Mouse (Mus musculus) midbrain, embryonic 16.5 days (tissue): ENCODE results near the gene Pde4d. TPM values are rescaled to one million over a fixed set of nuclear protein-coding genes. Genes with fewer than 3 reads are reported as not detected.

Source experiments
- ATAC-seq: fragments of 200-750 bp; cut with Nextera tagmentation; 2 replicates; pipeline ENCODE4 v1.8.0; 2017; ENCODE audit warnings: moderate TSS enrichment
- H3K27ac ChIP-seq: fragments of 300-500 bp; sonication (generic); 2 replicates; pipeline ENCODE4 v1.5.1; 2014; ENCODE audit warnings: mild to moderate bottlenecking, low read length, mixed read lengths
- H3K27me3 ChIP-seq: fragments of 300-500 bp; sonication (generic); 2 replicates; pipeline ENCODE4 v1.6.1; 2014; ENCODE audit warnings: low read depth, low read length, mixed read lengths; ENCODE audit not compliant: control insufficient read depth, insufficient read depth
- H3K36me3 ChIP-seq: fragments of 300-500 bp; sonication (generic); 2 replicates; pipeline ENCODE4 v1.6.1; 2014; ENCODE audit warnings: mild to moderate bottlenecking, low read length, moderate library complexity, mixed read lengths; ENCODE audit not compliant: control insufficient read depth, insufficient read depth
- H3K4me1 ChIP-seq: fragments of 300-500 bp; sonication (generic); 2 replicates; pipeline ENCODE4 v1.6.1; 2014; ENCODE audit warnings: mild to moderate bottlenecking, low read length, mixed read lengths; ENCODE audit not compliant: control insufficient read depth, insufficient read depth
- H3K4me2 ChIP-seq: fragments of 300-500 bp; sonication (generic); 2 replicates; pipeline ENCODE4 v1.6.1; 2014; ENCODE audit warnings: mild to moderate bottlenecking, low read length, mixed read lengths
- H3K4me3 ChIP-seq: fragments of 300-500 bp; sonication (generic); 2 replicates; pipeline ENCODE4 v1.5.1; 2014; ENCODE audit warnings: low read depth, mild to moderate bottlenecking, low read length, moderate library complexity, mixed read lengths
- H3K9ac ChIP-seq: fragments of 300-500 bp; sonication (generic); 2 replicates; pipeline ENCODE4 v1.6.1; 2014; ENCODE audit warnings: low read depth, low read length, mixed read lengths
- H3K9me3 ChIP-seq: fragments of 300-500 bp; sonication (generic); replicated peaks from 2 replicates; pipeline ENCODE4 v1.6.1; 2014; ENCODE audit warnings: mild to moderate bottlenecking, low read length, mixed read lengths; ENCODE audit not compliant: control insufficient read depth, poor library complexity, severe bottlenecking
- WGBS: fragments of 180-500 bp; shearing (Covaris S2); extraction: QIAGEN DNeasy Blood & Tissue Kit; methylation state at CpG from one replicate; pipeline ENCODE4 v1.1.7; 2014; 5-methylcytosine and 5-hydroxymethylcytosine counted together
- polyA plus RNA-seq: library from polyadenylated mRNA; unstranded; fragments of >200 nt; fragmentation: Nextera tagmentation; extraction: Ambion mirVana; gene quantifications from 2 replicates; pipeline ENCODE4 v1.2.1, GENCODE M21; 2015

Gene Pde4d
- polyA plus RNA-seq, 1 experiment from 2014 or later = 22.6 TPM

GRCm38 (mm10) chr13:109920256-109920655 is 1470.5 kb downstream of the Pde4d start:
- H3K4me2 ChIP-seq = no peak overlapping the region
- WGBS = 91% methylated on average over 6 of the region's 6 CpGs
- no peak overlapping the region for H3K4me3 ChIP-seq
- H3K9ac ChIP-seq = no peak overlapping the region
- H3K36me3 ChIP-seq = no peaks in the 10 kb centered on the region
- H3K4me1 ChIP-seq = peaks cover 3% of the 10 kb centered on the region; the same call in 1 of the 2 replicates
- no peak for ATAC-seq
- H3K27me3 ChIP-seq = no peaks in the 10 kb centered on the region
- no peak overlapping the region for H3K27ac ChIP-seq
- no peaks in the 10 kb centered on the region for H3K9me3 ChIP-seq

DNA sequence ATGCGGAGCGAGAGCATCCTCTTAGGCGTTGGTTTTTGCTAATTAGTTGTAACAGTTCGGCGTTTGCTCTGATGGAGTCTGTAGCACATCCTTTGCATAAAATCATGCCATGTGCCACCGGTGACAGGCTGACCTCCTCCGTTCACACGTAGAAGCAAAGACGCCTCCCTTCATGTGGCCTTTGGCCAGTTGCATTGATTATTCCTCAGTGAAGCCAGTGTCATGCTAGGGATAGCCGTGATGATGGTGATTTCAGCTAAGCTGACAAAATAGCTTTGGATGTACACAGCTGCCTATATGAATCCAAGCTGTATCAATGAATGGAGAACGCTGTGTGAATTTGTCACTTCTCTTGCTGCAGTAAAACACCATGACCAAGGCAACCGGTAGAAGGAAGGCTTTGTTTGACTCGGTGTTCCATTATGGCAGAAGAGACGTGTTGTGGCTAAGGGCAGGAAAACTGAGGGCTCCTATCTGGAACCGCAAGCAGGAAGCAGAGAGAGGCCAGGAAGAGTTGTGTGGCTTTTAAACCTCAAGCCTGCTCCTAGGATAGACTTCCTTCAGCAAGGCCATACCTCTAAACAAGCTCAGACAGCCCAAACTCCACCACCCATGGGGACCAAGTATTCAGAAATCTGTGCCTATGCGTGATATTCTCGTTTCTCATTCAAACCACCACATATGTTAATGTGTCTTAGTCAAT is 1471.7 kb downstream of the Pde4d start:
- no peaks in the 10 kb centered on the region for H3K9me3 ChIP-seq
- no peak overlapping the region for H3K9ac ChIP-seq
- H3K4me2 ChIP-seq = no peak overlapping the region
- H3K27ac ChIP-seq = no peak overlapping the region
- H3K36me3 ChIP-seq = no peaks in the 10 kb centered on the region
- no peaks in the 10 kb centered on the region for H3K27me3 ChIP-seq
- H3K4me1 ChIP-seq = peaks cover 11% of the 10 kb centered on the region
- ATAC-seq = no peak
- 88% methylated on average over 17 of the region's 17 CpGs for WGBS
- no peak overlapping the region for H3K4me3 ChIP-seq

GRCm38 (mm10) chr13:109922228-109922627 is 1472.5 kb downstream of the Pde4d start:
- 0% methylated on average over 4 of the region's 4 CpGs for WGBS
- no peak overlapping the region for H3K27ac ChIP-seq
- H3K9ac ChIP-seq = no peak overlapping the region
- H3K4me2 ChIP-seq = no peak overlapping the region
- peaks cover 11% of the 10 kb centered on the region for H3K4me1 ChIP-seq
- H3K27me3 ChIP-seq = no peaks in the 10 kb centered on the region
- no peaks in the 10 kb centered on the region for H3K36me3 ChIP-seq
- H3K9me3 ChIP-seq = no peaks in the 10 kb centered on the region
- no peak for ATAC-seq
- H3K4me3 ChIP-seq = no peak overlapping the region

GRCm38 (mm10) chr13:109922782-109923181 is 1473.0 kb downstream of the Pde4d start:
- Histone ChIP-seq H3K9me3 (no peaks in the 10 kb centered on the region), H3K27me3 (no peaks in the 10 kb centered on the region), H3K4me1 (peaks cover 11% of the 10 kb centered on the region), H3K36me3 (no peaks in the 10 kb centered on the region), H3K4me3 (no peak overlapping the region), H3K27ac (no peak overlapping the region), H3K9ac (no peak overlapping the region), H3K4me2 (no peak overlapping the region)
- ATAC-seq = no peak
- 78% methylated on average over 12 of the region's 12 CpGs for WGBS

DNA sequence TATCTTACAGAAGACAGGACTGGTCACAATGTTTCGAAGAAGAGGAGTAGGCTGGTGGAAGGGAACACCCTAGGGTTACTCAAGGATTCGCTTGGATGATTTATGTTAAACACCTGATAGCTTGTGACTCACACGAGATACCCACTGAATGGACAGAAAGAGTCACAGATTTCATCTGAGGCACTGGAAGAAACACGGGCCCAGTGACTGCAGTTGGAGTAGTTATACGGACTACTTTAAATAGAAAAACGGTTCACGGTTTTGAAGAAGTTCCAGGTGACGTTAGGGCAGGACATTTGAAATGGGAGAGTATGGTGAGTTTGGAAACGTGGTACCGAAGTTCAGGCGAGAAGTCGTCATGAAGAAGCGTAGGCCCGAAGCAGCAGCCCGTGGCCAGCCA is 1475.0 kb downstream of the Pde4d start:
- no peak overlapping the region for H3K9ac ChIP-seq
- no peaks in the 10 kb centered on the region for H3K36me3 ChIP-seq
- peaks cover 14% of the 10 kb centered on the region for H3K4me1 ChIP-seq
- H3K4me2 ChIP-seq = no peak overlapping the region
- H3K27ac ChIP-seq = no peak overlapping the region
- no peak overlapping the region for H3K4me3 ChIP-seq
- WGBS = 94% methylated on average over 15 of the region's 15 CpGs
- H3K9me3 ChIP-seq = no peaks in the 10 kb centered on the region
- H3K27me3 ChIP-seq = no peaks in the 10 kb centered on the region
- no peak for ATAC-seq

- Histone ChIP-seq H3K4me2 (peak overlapping the region; percentile 63), H3K4me1 (peaks cover 19% of the 10 kb centered on the region), H3K36me3 (no peaks in the 10 kb centered on the region), H3K4me3 (peak overlapping the region; percentile 49), H3K9me3 (no peaks in the 10 kb centered on the region), H3K9ac (peak overlapping the region; percentile 46; the same call in 1 of the 2 replicates), H3K27me3 (no peaks in the 10 kb centered on the region), H3K27ac (peak overlapping the region; percentile 78)
- ATAC-seq = peak; percentile 97
- WGBS = 8% methylated on average over 15 of the region's 15 CpGs
These were observed 1476.7 kb downstream of the Pde4d start for GRCm38 (mm10) chr13:109926277-109926920.

DNA sequence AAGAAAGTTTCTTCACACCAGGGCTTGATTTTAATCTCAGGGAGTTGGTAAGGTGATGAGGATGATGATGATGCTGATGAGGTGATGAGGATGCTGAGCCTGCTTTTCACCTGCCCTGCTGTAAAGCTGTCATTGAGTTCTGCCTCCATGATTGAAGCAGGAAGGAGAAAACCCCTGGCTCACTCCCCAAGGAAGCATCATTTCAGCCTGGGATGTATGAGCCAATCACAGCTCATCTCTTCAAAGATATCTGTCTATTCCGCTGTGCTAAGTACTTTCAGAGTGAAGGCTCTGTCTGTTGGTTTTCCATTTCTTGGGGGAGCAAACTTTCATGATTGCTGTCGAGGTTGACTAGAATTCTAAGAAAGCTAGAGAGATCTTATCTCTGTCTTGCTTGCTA is 1478.0 kb downstream of the Pde4d start:
- Histone ChIP-seq H3K4me3 (peak overlapping the region; percentile 49), H3K27ac (peak overlapping the region; percentile 80), H3K27me3 (no peaks in the 10 kb centered on the region), H3K9ac (peak overlapping the region; percentile 74; the same call in 1 of the 2 replicates), H3K9me3 (no peaks in the 10 kb centered on the region), H3K4me2 (peak overlapping the region; percentile 63), H3K4me1 (peaks cover 19% of the 10 kb centered on the region), H3K36me3 (no peaks in the 10 kb centered on the region)
- ATAC-seq = peak; percentile 9; the same call in 1 of the 2 replicates
- WGBS = 48% methylated on average over 2 of the region's 2 CpGs

- H3K27ac ChIP-seq = no peak overlapping the region
- no peak overlapping the region for H3K4me2 ChIP-seq
- H3K9me3 ChIP-seq = no peaks in the 10 kb centered on the region
- H3K4me1 ChIP-seq = peaks cover 8% of the 10 kb centered on the region; the same call in 1 of the 2 replicates
- peaks cover 22% of the 10 kb centered on the region for H3K36me3 ChIP-seq
- no peak overlapping the region for H3K4me3 ChIP-seq
- WGBS = 96% methylated on average over 13 of the region's 13 CpGs
- no peak overlapping the region for H3K9ac ChIP-seq
- no peaks in the 10 kb centered on the region for H3K27me3 ChIP-seq
- no peak for ATAC-seq
These were observed 1482.9 kb downstream of the Pde4d start for GRCm38 (mm10) chr13:109932688-109933087.

DNA sequence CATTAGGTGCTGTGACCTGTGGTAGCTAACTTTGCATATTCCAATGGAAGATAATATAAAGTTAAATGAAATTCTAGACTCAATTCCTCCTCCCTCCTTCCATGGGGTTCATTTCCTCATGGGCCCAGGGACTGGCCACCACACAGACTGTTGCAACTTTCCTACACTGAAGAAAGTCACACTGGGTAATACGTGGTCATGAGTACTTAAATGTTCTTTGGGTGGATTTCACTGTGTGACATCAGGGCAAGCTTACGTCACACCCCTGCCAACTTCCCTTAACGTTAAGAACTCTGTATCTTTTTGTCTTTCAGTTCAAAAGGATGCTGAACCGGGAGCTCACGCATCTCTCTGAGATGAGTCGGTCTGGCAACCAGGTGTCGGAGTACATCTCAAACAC is 1483.8 kb downstream of the Pde4d start:
- Histone ChIP-seq H3K4me1 (peaks cover 8% of the 10 kb centered on the region; the same call in 1 of the 2 replicates), H3K4me3 (no peak overlapping the region), H3K27ac (no peak overlapping the region), H3K36me3 (peaks cover 27% of the 10 kb centered on the region), H3K4me2 (no peak overlapping the region), H3K9ac (no peak overlapping the region), H3K9me3 (no peaks in the 10 kb centered on the region), H3K27me3 (no peaks in the 10 kb centered on the region)
- 84% methylated on average over 7 of the region's 7 CpGs for WGBS
- no peak for ATAC-seq
